Mouse (Mus musculus): ENCODE results near the gene Uvssa. TPM values are rescaled to one million over a fixed set of nuclear protein-coding genes. Genes with fewer than 3 reads are reported as not detected.
A peak's percentile ranks its signal among the peaks of the same experiment; 100 is the strongest.

Uvssa gene
- polyA plus RNA-seq, 1 experiment from 2014 or later = 12.0 TPM

- 1% methylated on average over 74 of the region's 77 CpGs for WGBS
- no peak for ATAC-seq (ENCODE audit: insufficient number of reproducible peaks, insufficient read depth, low FRiP score, low read depth)
- H3K4me3 ChIP-seq (ENCODE audit: low read depth, low read length) = peak overlapping the region; percentile 13
- no peaks in the 10 kb centered on the region for H3K9me3 ChIP-seq (ENCODE audit: control insufficient read depth, low read depth, low read length)
- no peak overlapping the region for H3K9ac ChIP-seq (replicated peaks; ENCODE audit: low read depth, low read length)
- H3K27me3 ChIP-seq (ENCODE audit: control insufficient read depth, insufficient read depth, low read length) = peaks cover 83% of the 10 kb centered on the region
- H3K4me1 ChIP-seq (ENCODE audit: control insufficient read depth, insufficient read depth, low read length) = peaks cover 14% of the 10 kb centered on the region
- H3K36me3 ChIP-seq (ENCODE audit: control insufficient read depth, insufficient read depth, low read length) = no peaks in the 10 kb centered on the region
- H3K4me2 ChIP-seq (replicated peaks; ENCODE audit: low read depth, low read length) = peak overlapping the region; percentile 34; the same call in 1 of the 2 replicates
- no peak overlapping the region for H3K27ac ChIP-seq (ENCODE audit: low read length)
Measured at GRCm38 (mm10) chr5:33431173-33432005, 53.0 kb downstream of the Uvssa start.

- Histone ChIP-seq H3K4me1 (ENCODE audit: control insufficient read depth, insufficient read depth, low read length) (peaks cover 14% of the 10 kb centered on the region), H3K9me3 (ENCODE audit: control insufficient read depth, low read depth, low read length) (no peaks in the 10 kb centered on the region), H3K4me2 (replicated peaks; ENCODE audit: low read depth, low read length) (no peak overlapping the region), H3K4me3 (ENCODE audit: low read depth, low read length) (no peak overlapping the region), H3K27ac (ENCODE audit: low read length) (no peak overlapping the region), H3K36me3 (ENCODE audit: control insufficient read depth, insufficient read depth, low read length) (no peaks in the 10 kb centered on the region), H3K27me3 (ENCODE audit: control insufficient read depth, insufficient read depth, low read length) (peaks cover 92% of the 10 kb centered on the region), H3K9ac (replicated peaks; ENCODE audit: low read depth, low read length) (no peak overlapping the region)
- 2% methylated on average over 39 of the region's 39 CpGs for WGBS
- ATAC-seq (ENCODE audit: insufficient number of reproducible peaks, insufficient read depth, low FRiP score, low read depth) = no peak
Measured at GRCm38 (mm10) chr5:33432057-33432935, 53.9 kb downstream of the Uvssa start.

GRCm38 (mm10) chr5:33433201-33434138 is 55.1 kb downstream of the Uvssa start, which contains the start of gene Nkx1-1:
Gene Nkx1-1, minus strand, starts transcription at chr5:33433976.
- Histone ChIP-seq H3K36me3 (ENCODE audit: control insufficient read depth, insufficient read depth, low read length) (no peaks in the 10 kb centered on the region), H3K4me1 (ENCODE audit: control insufficient read depth, insufficient read depth, low read length) (peaks cover 14% of the 10 kb centered on the region), H3K27me3 (ENCODE audit: control insufficient read depth, insufficient read depth, low read length) (peaks cover 92% of the 10 kb centered on the region), H3K9me3 (ENCODE audit: control insufficient read depth, low read depth, low read length) (no peaks in the 10 kb centered on the region), H3K4me3 (ENCODE audit: low read depth, low read length) (peak within 1 kb of the TSS; percentile 22), H3K9ac (replicated peaks; ENCODE audit: low read depth, low read length) (no peak within 1 kb of the TSS), H3K27ac (ENCODE audit: low read length) (no peak within 1 kb of the TSS), H3K4me2 (replicated peaks; ENCODE audit: low read depth, low read length) (0 out of 2 replicates have a peak within 1 kb of the TSS, but pooled peaks have one; percentile 22)
- no peak for ATAC-seq (ENCODE audit: insufficient number of reproducible peaks, insufficient read depth, low FRiP score, low read depth)
- under 1% methylated on average over 89 of the region's 90 CpGs for WGBS

GRCm38 (mm10) chr5:33434141-33434780 is 55.9 kb downstream of the Uvssa start:
- Histone ChIP-seq H3K4me1 (ENCODE audit: control insufficient read depth, insufficient read depth, low read length) (peaks cover 14% of the 10 kb centered on the region), H3K9me3 (ENCODE audit: control insufficient read depth, low read depth, low read length) (no peaks in the 10 kb centered on the region), H3K4me3 (ENCODE audit: low read depth, low read length) (peak overlapping the region; percentile 22), H3K4me2 (replicated peaks; ENCODE audit: low read depth, low read length) (0 out of 2 replicates have a peak overlapping the region, but pooled peaks have one; percentile 22), H3K9ac (replicated peaks; ENCODE audit: low read depth, low read length) (no peak overlapping the region), H3K27ac (ENCODE audit: low read length) (no peak overlapping the region), H3K36me3 (ENCODE audit: control insufficient read depth, insufficient read depth, low read length) (no peaks in the 10 kb centered on the region), H3K27me3 (ENCODE audit: control insufficient read depth, insufficient read depth, low read length) (peaks cover 84% of the 10 kb centered on the region)
- WGBS = under 1% methylated on average over 52 of the region's 60 CpGs
- no peak for ATAC-seq (ENCODE audit: insufficient number of reproducible peaks, insufficient read depth, low FRiP score, low read depth)

- 1% methylated on average over 26 of the region's 26 CpGs for WGBS
- H3K9ac ChIP-seq (replicated peaks; ENCODE audit: low read depth, low read length) = no peak overlapping the region
- H3K9me3 ChIP-seq (ENCODE audit: control insufficient read depth, low read depth, low read length) = no peaks in the 10 kb centered on the region
- H3K4me1 ChIP-seq (ENCODE audit: control insufficient read depth, insufficient read depth, low read length) = peaks cover 14% of the 10 kb centered on the region
- peak overlapping the region; percentile 22; the same call in 1 of the 2 replicates for H3K4me3 ChIP-seq (ENCODE audit: low read depth, low read length)
- H3K27ac ChIP-seq (ENCODE audit: low read length) = no peak overlapping the region
- no peaks in the 10 kb centered on the region for H3K36me3 ChIP-seq (ENCODE audit: control insufficient read depth, insufficient read depth, low read length)
- ATAC-seq (ENCODE audit: insufficient number of reproducible peaks, insufficient read depth, low FRiP score, low read depth) = no peak
- peaks cover 75% of the 10 kb centered on the region for H3K27me3 ChIP-seq (ENCODE audit: control insufficient read depth, insufficient read depth, low read length)
- no peak overlapping the region for H3K4me2 ChIP-seq (replicated peaks; ENCODE audit: low read depth, low read length)
Measured at GRCm38 (mm10) chr5:33435151-33435550, 56.8 kb downstream of the Uvssa start.

- 0% methylated on average over 4 of the region's 4 CpGs for WGBS
- no peak for ATAC-seq (ENCODE audit: insufficient number of reproducible peaks, insufficient read depth, low FRiP score, low read depth)
- Histone ChIP-seq H3K27ac (ENCODE audit: low read length) (no peak overlapping the region), H3K9me3 (ENCODE audit: control insufficient read depth, low read depth, low read length) (no peaks in the 10 kb centered on the region), H3K4me3 (ENCODE audit: low read depth, low read length) (no peak overlapping the region), H3K4me2 (replicated peaks; ENCODE audit: low read depth, low read length) (no peak overlapping the region), H3K9ac (replicated peaks; ENCODE audit: low read depth, low read length) (no peak overlapping the region), H3K4me1 (ENCODE audit: control insufficient read depth, insufficient read depth, low read length) (peaks cover 14% of the 10 kb centered on the region), H3K27me3 (ENCODE audit: control insufficient read depth, insufficient read depth, low read length) (peaks cover 67% of the 10 kb centered on the region), H3K36me3 (ENCODE audit: control insufficient read depth, insufficient read depth, low read length) (no peaks in the 10 kb centered on the region)
Measured at GRCm38 (mm10) chr5:33435941-33436340, 57.6 kb downstream of the Uvssa start.

- Histone ChIP-seq H3K36me3 (ENCODE audit: control insufficient read depth, insufficient read depth, low read length) (no peaks in the 10 kb centered on the region), H3K27me3 (ENCODE audit: control insufficient read depth, insufficient read depth, low read length) (peaks cover 56% of the 10 kb centered on the region), H3K4me2 (replicated peaks; ENCODE audit: low read depth, low read length) (no peak overlapping the region), H3K9ac (replicated peaks; ENCODE audit: low read depth, low read length) (no peak overlapping the region), H3K4me3 (ENCODE audit: low read depth, low read length) (no peak overlapping the region), H3K9me3 (ENCODE audit: control insufficient read depth, low read depth, low read length) (no peaks in the 10 kb centered on the region), H3K4me1 (ENCODE audit: control insufficient read depth, insufficient read depth, low read length) (peaks cover 11% of the 10 kb centered on the region), H3K27ac (ENCODE audit: low read length) (no peak overlapping the region)
- WGBS = 2% methylated on average over 23 of the region's 23 CpGs
- peak; percentile 85 for ATAC-seq (ENCODE audit: insufficient number of reproducible peaks, insufficient read depth, low FRiP score, low read depth)
Measured at GRCm38 (mm10) chr5:33438214-33438613, 59.9 kb downstream of the Uvssa start.

Measured in stomach, embryonic 14.5 days (tissue).